Mouse (Mus musculus): ENCODE measurements around the gene Abcc5. TPM values are rescaled to one million over a fixed set of nuclear protein-coding genes. Genes with fewer than 3 reads are reported as not detected.
"Not testable (repeated sequence)": the region's sequence is repeated elsewhere in the genome, so short reads cannot be mapped to it uniquely, and the experiment has no call there.

The Abcc5 gene
- polyA plus RNA-seq (2015; fragmentation: Nextera tagmentation; extraction: Ambion mirVana): 120 and 142 TPM in 2 replicates

- Histone ChIP-seq H3K9me3 (replicated peaks) (no peaks in the 10 kb centered on the region), H3K27me3 (replicated peaks) (no peaks in the 10 kb centered on the region), H3K9ac (replicated peaks) (peak within 1 kb of the TSS; percentile 87), H3K4me2 (peak within 1 kb of the TSS; percentile 72), H3K4me1 (peaks cover 23% of the 10 kb centered on the region), H3K4me3 (replicated peaks) (peak within 1 kb of the TSS; percentile 87), H3K27ac (replicated peaks) (peak within 1 kb of the TSS; percentile 94), H3K36me3 (peaks cover 10% of the 10 kb centered on the region)
- WGBS: under 1% methylated on average over 62 of the region's 62 CpGs
- ATAC-seq (ENCODE audit: low FRiP score): peak; percentile 98
Observed at GRCm38 (mm10) chr16:20425855-20426598, at the start of gene Abcc5. Gene Abcc5, minus strand, starts transcription at chr16:20426394.

- Histone ChIP-seq H3K9me3 (replicated peaks) (no peaks in the 10 kb centered on the region), H3K27me3 (replicated peaks) (no peaks in the 10 kb centered on the region), H3K27ac (replicated peaks) (no peak overlapping the region), H3K4me2 (no peak overlapping the region), H3K36me3 (no peaks in the 10 kb centered on the region), H3K9ac (replicated peaks) (no peak overlapping the region), H3K4me1 (no peaks in the 10 kb centered on the region), H3K4me3 (replicated peaks) (no peak overlapping the region)
- 93% methylated on average over 1 of the region's 1 CpGs for WGBS
- no peak for ATAC-seq (ENCODE audit: low FRiP score)
Observed at GRCm38 (mm10) chr16:20475335-20475734, 49.1 kb upstream of the Abcc5 start.

- no peaks in the 10 kb centered on the region for H3K9me3 ChIP-seq (replicated peaks)
- 90% methylated on average over 6 of the region's 6 CpGs for WGBS
- no peak overlapping the region for H3K4me3 ChIP-seq (replicated peaks)
- H3K4me2 ChIP-seq: no peak overlapping the region
- H3K36me3 ChIP-seq: no peaks in the 10 kb centered on the region
- no peak overlapping the region for H3K9ac ChIP-seq (replicated peaks)
- no peaks in the 10 kb centered on the region for H3K27me3 ChIP-seq (replicated peaks)
- no peak overlapping the region for H3K27ac ChIP-seq (replicated peaks)
- no peak for ATAC-seq (ENCODE audit: low FRiP score)
- H3K4me1 ChIP-seq: no peaks in the 10 kb centered on the region
Observed at GRCm38 (mm10) chr16:20474786-20475185, 48.6 kb upstream of the Abcc5 start.

GRCm38 (mm10) chr16:20474211-20474610 lies 48.0 kb upstream of the Abcc5 start:
- Histone ChIP-seq H3K4me3 (replicated peaks) (no peak overlapping the region), H3K27me3 (replicated peaks) (no peaks in the 10 kb centered on the region), H3K4me1 (no peaks in the 10 kb centered on the region), H3K9me3 (replicated peaks) (no peaks in the 10 kb centered on the region), H3K4me2 (no peak overlapping the region), H3K9ac (replicated peaks) (no peak overlapping the region), H3K36me3 (no peaks in the 10 kb centered on the region), H3K27ac (replicated peaks) (no peak overlapping the region)
- no peak for ATAC-seq (ENCODE audit: low FRiP score)
- 91% methylated on average over 8 of the region's 8 CpGs for WGBS

GRCm38 (mm10) chr16:20473748-20474147 lies 47.6 kb upstream of the Abcc5 start:
- Histone ChIP-seq H3K27ac (replicated peaks) (no peak overlapping the region), H3K27me3 (replicated peaks) (no peaks in the 10 kb centered on the region), H3K9ac (replicated peaks) (no peak overlapping the region), H3K4me2 (no peak overlapping the region), H3K4me1 (no peaks in the 10 kb centered on the region), H3K36me3 (no peaks in the 10 kb centered on the region), H3K9me3 (replicated peaks) (no peaks in the 10 kb centered on the region), H3K4me3 (replicated peaks) (no peak overlapping the region)
- no peak for ATAC-seq (ENCODE audit: low FRiP score)
- WGBS: 88% methylated on average over 1 of the region's 1 CpGs

GRCm38 (mm10) chr16:20471686-20472085 lies 45.5 kb upstream of the Abcc5 start:
- H3K27me3 ChIP-seq (replicated peaks): no peaks in the 10 kb centered on the region
- H3K4me1 ChIP-seq: no peaks in the 10 kb centered on the region
- WGBS: 77% methylated on average over 1 of the region's 1 CpGs
- ATAC-seq (ENCODE audit: low FRiP score): no peak
- no peaks in the 10 kb centered on the region for H3K36me3 ChIP-seq
- no peak overlapping the region for H3K27ac ChIP-seq (replicated peaks)
- no peak overlapping the region for H3K4me2 ChIP-seq
- H3K4me3 ChIP-seq (replicated peaks): no peak overlapping the region
- H3K9ac ChIP-seq (replicated peaks): no peak overlapping the region
- no peaks in the 10 kb centered on the region for H3K9me3 ChIP-seq (replicated peaks)

- 95% methylated on average over 2 of the region's 2 CpGs for WGBS
- H3K9me3 ChIP-seq (replicated peaks): no peaks in the 10 kb centered on the region
- no peak overlapping the region for H3K9ac ChIP-seq (replicated peaks)
- no peak overlapping the region for H3K4me2 ChIP-seq
- no peak for ATAC-seq (ENCODE audit: low FRiP score)
- no peaks in the 10 kb centered on the region for H3K27me3 ChIP-seq (replicated peaks)
- H3K4me1 ChIP-seq: no peaks in the 10 kb centered on the region
- H3K4me3 ChIP-seq (replicated peaks): no peak overlapping the region
- H3K27ac ChIP-seq (replicated peaks): no peak overlapping the region
- H3K36me3 ChIP-seq: no peaks in the 10 kb centered on the region
Observed at GRCm38 (mm10) chr16:20470981-20471380, 44.8 kb upstream of the Abcc5 start.

GRCm38 (mm10) chr16:20464725-20465124 lies 38.5 kb upstream of the Abcc5 start:
- ATAC-seq (ENCODE audit: low FRiP score): no peak
- no peaks in the 10 kb centered on the region for H3K36me3 ChIP-seq
- no peaks in the 10 kb centered on the region for H3K4me1 ChIP-seq
- H3K9me3 ChIP-seq (replicated peaks): no peaks in the 10 kb centered on the region
- no peak overlapping the region for H3K4me3 ChIP-seq (replicated peaks)
- H3K4me2 ChIP-seq: no peak overlapping the region
- H3K27ac ChIP-seq (replicated peaks): no peak overlapping the region
- H3K27me3 ChIP-seq (replicated peaks): no peaks in the 10 kb centered on the region
- no peak overlapping the region for H3K9ac ChIP-seq (replicated peaks)

- not testable (repeated sequence) for H3K4me3 ChIP-seq (replicated peaks); H3K36me3 ChIP-seq; H3K9ac ChIP-seq (replicated peaks); H3K9me3 ChIP-seq (replicated peaks); H3K27ac ChIP-seq (replicated peaks); H3K27me3 ChIP-seq (replicated peaks); H3K4me2 ChIP-seq; ATAC-seq (ENCODE audit: low FRiP score); H3K4me1 ChIP-seq
- WGBS: 90% methylated on average over 5 of the region's 5 CpGs
Observed at GRCm38 (mm10) chr16:20458736-20459135, 32.5 kb upstream of the Abcc5 start.

- H3K36me3 ChIP-seq: no peaks in the 10 kb centered on the region
- H3K4me2 ChIP-seq: no peak overlapping the region
- H3K9me3 ChIP-seq (replicated peaks): no peaks in the 10 kb centered on the region
- H3K4me1 ChIP-seq: no peaks in the 10 kb centered on the region
- WGBS: 2% methylated on average over 1 of the region's 1 CpGs
- H3K27ac ChIP-seq (replicated peaks): no peak overlapping the region
- H3K9ac ChIP-seq (replicated peaks): no peak overlapping the region
- ATAC-seq (ENCODE audit: low FRiP score): no peak
- H3K4me3 ChIP-seq (replicated peaks): no peak overlapping the region
- no peaks in the 10 kb centered on the region for H3K27me3 ChIP-seq (replicated peaks)
Observed at GRCm38 (mm10) chr16:20456106-20456505, 29.9 kb upstream of the Abcc5 start.

GRCm38 (mm10) chr16:20454155-20454654 lies 28.0 kb upstream of the Abcc5 start:
- Histone ChIP-seq H3K9ac (replicated peaks) (no peak overlapping the region), H3K27me3 (replicated peaks) (no peaks in the 10 kb centered on the region), H3K9me3 (replicated peaks) (no peaks in the 10 kb centered on the region), H3K27ac (replicated peaks) (no peak overlapping the region), H3K4me1 (no peaks in the 10 kb centered on the region), H3K4me3 (replicated peaks) (no peak overlapping the region), H3K4me2 (no peak overlapping the region), H3K36me3 (no peaks in the 10 kb centered on the region)
- 88% methylated on average over 6 of the region's 6 CpGs for WGBS
- ATAC-seq (ENCODE audit: low FRiP score): no peak

GRCm38 (mm10) chr16:20451774-20452173 lies 25.6 kb upstream of the Abcc5 start:
- H3K9ac ChIP-seq (replicated peaks): no peak overlapping the region
- H3K36me3 ChIP-seq: no peaks in the 10 kb centered on the region
- H3K4me2 ChIP-seq: no peak overlapping the region
- no peaks in the 10 kb centered on the region for H3K4me1 ChIP-seq
- no peaks in the 10 kb centered on the region for H3K9me3 ChIP-seq (replicated peaks)
- no peak for ATAC-seq (ENCODE audit: low FRiP score)
- no peak overlapping the region for H3K4me3 ChIP-seq (replicated peaks)
- H3K27me3 ChIP-seq (replicated peaks): no peaks in the 10 kb centered on the region
- 64% methylated on average over 6 of the region's 6 CpGs for WGBS
- no peak overlapping the region for H3K27ac ChIP-seq (replicated peaks)
